Mouse (Mus musculus): ENCODE measurements at regions not wholly inside any gene's neighbourhood (a gene's known extent, or its start where the extent isn't known, plus 50 kb on each side); places are given as distances from the start of the nearest gene placed in this dataset.

GRCm38 (mm10) chr13:25524094-25524493 lies 253.8 kb upstream of the Nrsn1 start:
- DNase-seq, result no peak

DNA sequence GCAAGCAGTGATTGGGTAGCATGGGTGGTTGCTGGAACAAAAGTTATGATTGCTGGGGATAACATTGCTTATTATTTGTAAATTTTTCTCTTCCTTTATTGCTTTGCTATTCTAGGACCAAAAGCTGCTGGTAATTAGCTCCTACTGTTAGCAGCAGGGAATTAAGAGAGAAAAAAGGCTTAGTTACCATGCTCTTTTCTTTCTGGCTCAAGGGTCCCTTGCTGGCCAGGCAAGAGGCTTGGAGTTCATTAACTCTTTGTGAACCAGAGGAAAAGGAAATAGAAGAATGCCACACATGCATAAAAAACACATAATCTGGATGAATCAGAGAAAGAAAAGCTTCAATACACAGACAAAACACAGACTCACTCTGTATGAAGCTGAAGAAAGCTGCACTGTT lies 237.1 kb upstream of the Nrsn1 start:
- no peak for DNase-seq

GRCm38 (mm10) chr13:25494492-25495034 lies 224.3 kb upstream of the Nrsn1 start:
- no peak for DNase-seq

- DNase-seq, result no peak
These were observed 219.7 kb upstream of the Nrsn1 start for GRCm38 (mm10) chr13:25490036-25490435.

DNA sequence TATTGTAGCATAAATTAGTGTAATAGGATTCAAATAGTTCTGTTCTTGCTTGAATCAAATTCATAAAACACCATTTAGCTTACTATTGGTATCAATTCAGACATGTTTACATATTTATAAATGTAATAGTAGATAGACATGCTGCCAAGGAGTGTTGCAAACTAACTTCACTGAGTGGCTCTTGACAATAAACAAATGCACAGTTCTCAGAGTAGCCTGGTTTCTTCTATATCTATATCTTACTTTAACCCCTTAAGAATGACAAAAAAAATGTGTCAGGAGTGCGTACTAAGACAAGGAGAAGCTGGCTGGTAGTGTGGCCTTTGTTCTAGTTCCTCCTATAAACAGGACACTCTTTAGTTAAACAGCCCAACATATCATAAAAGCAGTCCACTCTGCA lies 213.0 kb upstream of the Nrsn1 start:
- DNase-seq, result no peak

DNA sequence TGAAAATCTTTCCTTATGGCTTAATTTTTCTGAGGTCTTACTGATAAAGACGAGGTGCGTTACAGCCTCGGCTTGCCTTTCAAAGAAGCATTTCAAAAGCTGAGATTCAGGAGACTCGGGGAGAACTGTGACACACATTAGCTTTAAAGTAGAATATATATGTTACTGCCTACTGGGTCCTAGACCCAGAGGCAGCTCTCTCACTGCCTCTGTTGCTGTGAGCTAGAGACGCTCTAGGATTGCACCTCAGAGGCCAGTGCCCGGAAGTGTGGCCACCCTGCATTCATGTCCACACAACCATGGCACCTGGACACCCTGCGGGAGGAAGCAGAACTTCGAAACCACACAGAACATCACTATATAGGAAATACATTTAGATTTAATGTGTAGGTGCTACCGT lies 181.6 kb upstream of the Nrsn1 start:
- no peak for DNase-seq

- DNase-seq, result no peak
These were observed 181.1 kb upstream of the Nrsn1 start for GRCm38 (mm10) chr13:25451357-25451861.

GRCm38 (mm10) chr13:25429701-25430418 lies 159.6 kb upstream of the Nrsn1 start:
- no peak for DNase-seq

GRCm38 (mm10) chr13:25403182-25403795 lies 133.0 kb upstream of the Nrsn1 start:
- no peak for DNase-seq

DNA sequence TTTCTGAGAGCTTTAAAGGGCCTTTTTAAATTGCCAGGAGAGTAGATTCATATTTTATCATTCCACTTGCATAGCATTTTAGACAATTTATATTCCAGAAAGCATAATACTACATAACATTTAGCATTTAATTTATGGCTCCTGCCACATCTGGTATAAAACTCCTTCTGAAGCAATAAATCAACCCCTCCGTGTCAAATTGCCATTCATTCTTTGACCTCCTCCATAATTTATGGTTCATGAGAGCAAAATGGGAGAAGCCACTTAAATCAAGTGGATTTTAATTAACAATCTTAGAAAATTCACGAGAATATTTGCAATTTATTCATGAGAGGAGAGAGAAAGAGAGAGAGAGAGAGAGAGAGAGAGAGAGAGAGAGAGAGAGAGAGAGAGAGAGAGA lies 132.4 kb upstream of the Nrsn1 start:
- DNase-seq, result no peak

GRCm38 (mm10) chr13:25401936-25402504 lies 131.7 kb upstream of the Nrsn1 start:
- no peak for DNase-seq

DNA sequence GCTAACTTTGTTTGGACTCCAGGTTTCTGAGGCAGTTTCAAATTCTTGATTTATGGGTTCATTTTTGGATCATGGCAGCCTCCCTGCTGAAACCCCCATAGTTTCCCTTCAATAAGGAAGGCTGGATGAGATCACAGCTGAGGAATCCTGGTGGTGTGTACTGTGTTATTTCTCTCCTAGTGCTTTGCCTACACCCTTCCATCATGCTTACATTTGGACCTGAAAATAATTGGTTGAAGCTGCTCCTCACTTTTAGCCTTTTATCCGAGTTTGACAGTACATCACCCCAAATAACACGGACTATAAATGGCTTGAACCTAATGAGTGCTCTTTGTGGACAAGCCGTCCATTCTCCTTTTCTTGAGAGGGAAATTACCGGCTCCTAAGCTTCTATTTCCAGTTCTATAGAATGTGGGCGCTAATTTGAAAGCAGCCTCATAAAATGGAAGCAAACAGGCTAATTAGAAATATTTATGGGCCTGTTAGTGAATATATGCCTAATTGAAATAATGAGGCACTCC lies 122.5 kb upstream of the Nrsn1 start:
- no peak for DNase-seq

DNA sequence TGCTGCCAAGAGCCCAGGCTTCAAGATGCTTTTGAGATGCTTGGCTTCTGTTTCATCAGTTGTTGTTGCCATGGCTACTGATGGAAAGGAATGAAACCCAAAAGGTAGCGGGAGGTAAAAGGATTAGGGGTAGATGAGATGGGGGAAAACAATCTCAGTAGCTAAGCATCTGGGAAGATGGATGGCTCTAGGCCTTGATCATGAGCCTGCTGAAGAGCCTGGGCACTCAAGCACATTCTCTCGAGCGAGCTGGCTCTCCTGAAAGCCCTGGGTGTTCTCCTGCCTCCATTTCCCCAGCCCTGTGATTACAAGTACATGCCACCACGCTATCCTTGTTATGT lies 92.3 kb upstream of the Nrsn1 start:
- DNase-seq, result no peak

DNA sequence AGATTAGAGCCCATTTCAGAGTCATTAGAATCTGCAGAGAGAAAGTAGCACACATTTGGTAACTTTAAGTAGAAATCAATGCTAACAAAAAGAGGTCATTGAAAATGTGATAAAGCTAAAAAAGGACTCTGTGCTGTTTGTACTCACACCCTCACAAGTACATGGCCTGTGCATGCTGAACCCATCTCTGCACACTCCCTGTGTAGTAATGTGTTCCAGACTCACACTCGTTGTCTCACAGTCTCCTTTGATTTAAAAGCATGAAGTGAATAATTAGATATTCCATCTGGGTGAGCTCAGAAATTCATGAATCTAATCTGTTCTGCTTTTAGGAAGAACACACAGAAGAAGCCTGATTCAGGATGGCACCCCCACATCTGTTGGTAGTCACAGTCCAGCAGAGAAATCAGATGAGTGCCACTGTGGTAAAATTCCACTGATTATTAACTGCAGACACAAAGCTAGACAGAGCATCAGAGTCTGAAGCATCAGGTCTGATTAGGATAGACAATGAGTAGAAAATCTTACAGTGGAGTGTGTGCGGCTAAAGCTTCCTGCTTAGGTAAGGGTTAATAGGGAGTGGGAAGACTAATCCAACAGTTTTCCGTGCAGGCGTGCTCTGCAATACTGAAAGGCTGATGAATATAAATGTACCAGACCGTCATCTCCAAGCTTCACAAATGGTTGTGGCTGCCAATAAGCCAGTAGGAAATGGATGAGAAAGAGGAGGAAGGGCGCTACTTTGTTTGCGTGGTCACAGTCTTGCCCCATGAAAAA lies 91.7 kb upstream of the Nrsn1 start:
- DNase-seq, result no peak

- DNase-seq, result no peak
These were observed 77.3 kb upstream of the Nrsn1 start for GRCm38 (mm10) chr13:25347558-25347957.

DNA sequence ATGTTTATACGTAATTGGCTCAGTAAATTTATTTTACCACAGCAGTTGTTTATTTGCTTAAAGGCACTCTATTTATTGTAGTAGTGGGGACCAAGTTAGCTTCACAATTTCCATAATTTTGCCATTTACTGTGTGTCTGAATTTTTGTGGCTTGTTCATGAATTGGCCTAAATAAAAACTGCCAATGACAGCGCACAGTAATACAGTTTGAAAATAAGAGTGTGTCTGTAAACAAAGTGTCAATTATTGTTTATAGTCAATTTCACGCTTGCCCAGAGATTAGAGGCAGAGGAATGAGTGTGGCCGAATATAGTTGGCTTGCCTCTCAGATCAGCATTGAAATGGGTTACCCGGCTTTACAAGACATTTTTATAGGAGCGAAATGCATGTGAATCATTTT lies 73.0 kb upstream of the Nrsn1 start:
- no peak for DNase-seq

GRCm38 (mm10) chr13:25341826-25342225 lies 71.5 kb upstream of the Nrsn1 start:
- no peak for DNase-seq

- no peak for DNase-seq
These were observed 63.5 kb upstream of the Nrsn1 start for GRCm38 (mm10) chr13:25333803-25334202.

All from kidney, postnatal 36 days (tissue).